Comparison of ENCODE assay signal across 10 mouse cellular contexts in genomic region chr1:165344453-165344852, GRCm38 (mm10). TPM values are rescaled to one million over a fixed set of nuclear protein-coding genes. Genes with fewer than 3 reads are reported as not detected.
DNase-seq lines count a peak whose midpoint lies in the region; ATAC-seq and TF ChIP-seq lines count a peak whose summit lies in the region.
"Had no signal": no experiment of that assay in that cellular context is flagged by ENCODE, and none has a peak within 500 bp of the region (broad histone marks: within the 10 kb centered on the region; RNA-seq: fewer than 3 reads in every experiment).

No protein-coding gene starts in this region.

- peak; percentile 60; the same call in 1 of the 2 replicates for ATAC-seq in limb, embryonic 11.5 days (ENCODE audit: insufficient number of reproducible peaks, low FRiP score, low TSS enrichment, low read depth)
- peak; percentile 64 for ATAC-seq in forebrain, postnatal 0 days

- WGBS in limb, embryonic 11.5 days: 40% methylated on average over 4 of the region's 4 CpGs
- 52% methylated on average over 4 of the region's 4 CpGs for WGBS in limb, embryonic 10.5 days
- WGBS in forebrain, postnatal 0 days: 27% methylated on average over 4 of the region's 4 CpGs

- no peaks in the 10 kb centered on the region for H3K36me3 ChIP-seq in limb, embryonic 11.5 days (ENCODE audit: control insufficient read depth, insufficient read depth, low read length)
- no peaks in the 10 kb centered on the region for H3K36me3 ChIP-seq in limb, embryonic 10.5 days
- H3K36me3 ChIP-seq in forebrain, postnatal 0 days (ENCODE audit: insufficient read depth): no peaks in the 10 kb centered on the region

- no peaks in the 10 kb centered on the region for H3K27me3 ChIP-seq in limb, embryonic 11.5 days (ENCODE audit: control insufficient read depth, insufficient read depth, low read length)
- H3K27me3 ChIP-seq in limb, embryonic 10.5 days (ENCODE audit: low read depth, poor library complexity, severe bottlenecking): no peaks in the 10 kb centered on the region
- H3K27me3 ChIP-seq in forebrain, postnatal 0 days (ENCODE audit: insufficient read depth, low read length): no peaks in the 10 kb centered on the region

- no peak overlapping the region for H3K27ac ChIP-seq in limb, embryonic 11.5 days (replicated peaks; ENCODE audit: low read depth, low read length)
- H3K27ac ChIP-seq in limb, embryonic 10.5 days: no peak overlapping the region
- H3K27ac ChIP-seq in forebrain, postnatal 0 days (ENCODE audit: low read depth, low read length): no peak overlapping the region

- no peaks in the 10 kb centered on the region for H3K9me3 ChIP-seq in limb, embryonic 11.5 days (ENCODE audit: control insufficient read depth, low read length)
- no peaks in the 10 kb centered on the region for H3K9me3 ChIP-seq in limb, embryonic 10.5 days (replicated peaks)
- H3K9me3 ChIP-seq in forebrain, postnatal 0 days (ENCODE audit: low read length): no peaks in the 10 kb centered on the region

- no peak overlapping the region for H3K4me3 ChIP-seq in limb, embryonic 11.5 days (ENCODE audit: low read depth, low read length)
- H3K4me3 ChIP-seq in limb, embryonic 10.5 days: no peak overlapping the region
- no peak overlapping the region for H3K4me3 ChIP-seq in forebrain, postnatal 0 days (ENCODE audit: low read depth, low read length)

- H3K4me2 ChIP-seq in limb, embryonic 11.5 days (ENCODE audit: low read depth, severe bottlenecking): no peak overlapping the region
- no peak overlapping the region for H3K4me2 ChIP-seq in forebrain, postnatal 0 days (ENCODE audit: low read depth)

- H3K4me1 ChIP-seq in limb, embryonic 11.5 days (ENCODE audit: control insufficient read depth, insufficient read depth, low read length): 0 out of 2 replicates have a peak, but pooled peaks cover 3% of the 10 kb centered on the region
- peaks cover 5% of the 10 kb centered on the region; the same call in 1 of the 2 replicates for H3K4me1 ChIP-seq in limb, embryonic 10.5 days
- no peaks in the 10 kb centered on the region for H3K4me1 ChIP-seq in forebrain, postnatal 0 days (ENCODE audit: insufficient read depth)

- peak; percentile 39 for DNase-seq in adrenal gland, adult 2 months
- DNase-seq in adrenal gland, adult 18-20 months (ENCODE audit: low spot score in 2 of 2): no peak
- no peak for DNase-seq in limb, embryonic 11.5 days (ENCODE audit: low spot score)
- no peak for DNase-seq in limb, embryonic 10.5 days (ENCODE audit: low spot score)
- no peak for DNase-seq in forebrain, postnatal 0 days
- DNase-seq in retina, embryonic 14.5 days (ENCODE audit: low spot score): peak; percentile 11
- no peak for DNase-seq in cerebellum, adult 8-10 months
- no peak for DNase-seq in urinary bladder, adult 2 months (ENCODE audit: low spot score)
- DNase-seq: cerebellum, postnatal 25 days; lung, postnatal 14 days had no signal

- no peak for TF ChIP-seq CTCF in forebrain, postnatal 0 days (IDR thresholded peaks at IDR 0.05; ENCODE audit: low read depth)

- H3K9ac ChIP-seq in limb, embryonic 11.5 days (ENCODE audit: low read length): no peak overlapping the region
- no peak overlapping the region; the same call in 1 of the 2 replicates for H3K9ac ChIP-seq in forebrain, postnatal 0 days

RNA-seq across cellular contexts. Expression of gene Gpr161, which starts 48.9 kb away (rescaled TPM):
- 1 to 10 TPM in 1 of 2 experiments, under 1 TPM in 1; 0.58 to 1.1 TPM for total RNA-seq in adrenal gland, adult 2 months (2021)
- polyA plus RNA-seq in adrenal gland, adult 2 months (2012; rRNA removed): 0.71 and 0.75 TPM in 2 replicates
- under 1 TPM; 0.51 to 0.73 TPM for total RNA-seq in adrenal gland, adult 18-20 months (2021)
- 2.0 and 2.3 TPM in 2 replicates for polyA plus RNA-seq in limb, embryonic 11.5 days (2014; fragmentation: Nextera tagmentation; extraction: Ambion mirVana)
- 1.5 and 1.9 TPM in 2 replicates for polyA plus RNA-seq in limb, embryonic 10.5 days (2016; fragmentation: Nextera tagmentation; extraction: Ambion mirVana)
- total RNA-seq in forebrain, postnatal 0 days (2014; rRNA removed): 40.9 and 51.0 TPM in 2 replicates
- 2.5 and 2.8 TPM in 2 replicates for polyA plus RNA-seq in forebrain, postnatal 0 days (2015; fragmentation: Nextera tagmentation; extraction: Ambion mirVana)
- 6.6 and 8.9 TPM in 2 replicates for polyA plus RNA-seq in urinary bladder, adult 2 months (2012; rRNA removed)

Comparison
In these comparisons a context has a peak if more than half of its experiments do, and no peak if none do; other contexts are left out.
1. DNase-seq: peak in adrenal gland, adult 2 months (single experiment) and retina, embryonic 14.5 days (single experiment); none in adrenal gland, adult 18-20 months (0 of 2), limb, embryonic 11.5 days (single experiment), limb, embryonic 10.5 days (single experiment), forebrain, postnatal 0 days (single experiment), cerebellum, adult 8-10 months (single experiment) and urinary bladder, adult 2 months (single experiment).